Mouse (Mus musculus): ENCODE measurements around the gene Glce.

- TF ChIP-seq CTCF (IDR thresholded peaks at IDR 0.05; ENCODE audit: control insufficient read depth, insufficient read depth, low read length) (no peak), POLR2A (IDR thresholded peaks at IDR 0.05; ENCODE audit: borderline replicate concordance, control insufficient read depth, low read depth, low read length) (no peak)
These were observed 5.6 kb upstream of the Glce start for GRCm38 (mm10) chr9:62128056-62128455.
